Mouse (Mus musculus): ENCODE measurements at regions not wholly inside any gene's neighbourhood (a gene's known extent, or its start where the extent isn't known, plus 50 kb on each side); places are given as distances from the start of the nearest gene placed in this dataset.
"Not testable (repeated sequence)": the region's sequence is repeated elsewhere in the genome, so short reads cannot be mapped to it uniquely, and the experiment has no call there.

DNA sequence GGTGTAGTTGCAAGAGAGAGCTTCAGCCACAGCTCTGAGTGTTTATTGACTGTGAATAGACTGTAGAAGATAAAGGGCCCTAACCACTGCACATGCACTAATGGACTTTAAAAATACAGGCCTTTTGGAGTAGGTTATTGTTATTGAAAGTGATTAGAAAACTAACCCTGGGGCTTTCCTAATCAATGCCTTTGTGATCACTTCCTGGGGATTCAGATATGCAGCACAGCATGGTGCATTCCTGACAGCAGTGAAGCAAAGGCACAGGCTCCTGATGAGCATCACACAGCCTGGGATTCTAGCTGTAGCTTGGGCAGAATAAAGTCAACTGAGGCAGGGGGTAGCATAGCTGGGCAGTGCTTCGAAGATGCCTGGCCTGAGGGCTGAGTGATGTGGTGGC lies 87.3 kb downstream of the Gm11077 start:
- no peak for DNase-seq (ENCODE audit: low spot score in 2 of 2)

- no peak for DNase-seq (ENCODE audit: low spot score in 2 of 2)
Observed at GRCm38 (mm10) chr6:140816831-140817230, 87.7 kb downstream of the Gm11077 start.

DNA sequence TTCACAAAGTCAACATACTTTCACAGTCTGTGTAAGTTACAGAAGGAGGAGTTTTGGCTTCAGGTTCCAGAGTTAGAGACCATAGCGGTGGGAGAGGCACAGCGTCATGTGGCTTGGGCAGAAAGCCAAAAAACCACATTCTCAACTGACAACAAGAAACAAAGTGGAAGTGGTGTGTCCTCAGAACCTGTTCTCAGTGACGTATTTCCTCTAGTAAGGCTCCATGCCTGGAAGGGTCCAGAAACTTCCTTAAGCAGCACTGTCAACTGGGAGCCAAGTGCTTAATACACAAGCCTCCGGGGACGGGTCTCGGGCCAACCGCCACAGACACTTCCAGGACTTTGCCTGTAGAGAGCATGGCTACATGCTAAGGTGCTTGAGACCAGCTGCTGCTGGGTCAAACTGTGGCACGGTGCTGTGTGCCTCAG lies 90.4 kb downstream of the Gm11077 start:
- DNase-seq (ENCODE audit: low spot score in 2 of 2) = no peak

DNA sequence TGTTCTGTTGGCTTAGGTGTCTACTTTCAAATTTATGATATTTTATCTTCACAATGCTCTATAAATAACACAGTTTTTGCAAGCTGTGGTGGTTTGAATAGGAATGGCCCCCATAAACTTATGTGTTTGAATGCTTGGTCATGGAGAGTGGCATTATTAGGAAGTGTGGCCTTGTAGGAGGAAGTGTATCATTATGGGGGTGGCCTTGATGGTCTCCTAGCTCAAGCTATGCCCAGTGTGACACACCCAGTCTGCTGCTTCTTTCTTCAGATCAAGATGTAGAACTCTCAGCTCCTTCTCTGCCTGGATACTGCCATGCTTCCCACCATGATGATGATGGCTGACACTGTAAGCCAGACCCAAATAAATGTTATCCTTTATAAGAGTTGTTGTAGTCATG lies 97.4 kb downstream of the Gm11077 start:
- no peak for DNase-seq (ENCODE audit: low spot score in 2 of 2)

- no peak for DNase-seq (ENCODE audit: low spot score in 2 of 2)
Observed at GRCm38 (mm10) chr6:140827651-140828050, 98.6 kb downstream of the Gm11077 start.

DNA sequence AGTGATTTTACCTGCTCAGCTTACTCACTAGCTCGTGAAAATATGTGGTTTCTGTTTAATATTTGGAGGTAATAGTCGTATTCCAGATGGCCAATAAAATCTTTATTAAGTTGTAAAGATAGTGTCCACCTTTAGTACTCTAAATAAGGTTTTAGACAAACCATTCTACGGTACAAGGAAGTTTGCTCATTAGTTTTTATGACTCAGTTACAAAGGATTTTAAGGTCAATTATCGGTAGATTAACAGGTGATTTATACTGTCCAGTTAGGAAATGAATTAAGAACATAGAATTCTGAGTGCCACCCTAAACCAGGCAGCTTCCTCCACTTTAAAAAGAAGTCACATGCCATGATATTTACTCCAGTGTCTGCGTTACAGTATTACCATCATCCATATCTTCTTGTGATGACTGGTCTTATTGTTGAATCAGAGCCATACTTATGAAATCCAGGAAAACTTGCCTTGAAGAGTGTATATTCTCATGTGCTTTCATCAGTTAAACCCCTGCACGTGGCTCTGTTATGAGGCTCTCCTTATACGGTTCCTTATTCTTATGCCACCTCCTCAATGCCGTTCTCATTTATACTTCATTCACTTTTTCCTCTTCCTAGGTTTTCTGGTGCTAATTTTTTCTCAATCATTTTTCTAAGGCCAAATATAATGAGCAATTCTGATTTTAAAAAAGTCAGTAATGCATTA lies 114.4 kb downstream of the Gm11077 start:
- DNase-seq (ENCODE audit: low spot score in 2 of 2) = no peak

- DNase-seq (ENCODE audit: low spot score in 2 of 2) = no peak
Observed at GRCm38 (mm10) chr6:140847165-140847564, 118.1 kb downstream of the Gm11077 start.

- no peak for DNase-seq (ENCODE audit: low spot score in 2 of 2)
Observed at GRCm38 (mm10) chr6:140852420-140852819, 123.3 kb downstream of the Gm11077 start.

- peak; percentile 80 to 84 for DNase-seq (ENCODE audit: low spot score in 2 of 2)
Observed at GRCm38 (mm10) chr6:140853508-140853907, 124.4 kb downstream of the Gm11077 start.

- no peak for DNase-seq (ENCODE audit: low spot score in 2 of 2)
Observed at GRCm38 (mm10) chr6:140854691-140855090, 125.6 kb downstream of the Gm11077 start.

DNA sequence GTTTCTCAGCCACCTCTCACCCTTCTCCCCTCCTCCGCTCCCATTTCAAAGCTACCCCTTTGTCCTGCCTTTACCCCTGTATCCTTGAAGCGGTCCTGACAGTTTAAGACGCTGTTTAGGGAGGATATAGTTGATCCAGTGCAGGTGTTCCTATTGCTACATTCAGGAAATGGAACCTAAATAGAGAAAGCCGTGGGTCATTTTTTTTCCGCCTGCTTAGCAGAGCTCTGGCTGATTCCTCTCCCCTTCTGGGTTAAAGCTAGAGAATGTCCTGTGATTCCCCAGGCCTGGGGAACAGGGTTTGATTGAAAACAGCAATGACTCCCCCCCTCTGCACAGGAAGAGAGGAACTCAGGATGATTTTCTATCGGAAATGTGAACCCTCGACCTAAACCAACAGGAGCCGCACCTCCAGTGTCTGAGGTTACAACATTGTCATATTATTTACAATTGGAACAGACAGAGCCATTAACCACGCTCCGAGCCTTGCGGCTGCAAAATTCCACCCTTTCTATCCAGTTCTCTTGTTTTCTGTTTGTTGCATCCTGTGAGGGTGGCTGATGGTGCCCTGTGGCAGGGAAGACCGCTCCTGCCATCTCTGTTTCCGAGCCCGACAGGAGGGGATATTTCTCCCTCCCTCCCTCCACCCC lies 127.5 kb downstream of the Gm11077 start:
- DNase-seq (ENCODE audit: low spot score in 2 of 2) = no peak

GRCm38 (mm10) chr6:140857118-140857746 lies 128.1 kb downstream of the Gm11077 start:
- DNase-seq (ENCODE audit: low spot score in 2 of 2) = peak; percentile 27 to 28

DNA sequence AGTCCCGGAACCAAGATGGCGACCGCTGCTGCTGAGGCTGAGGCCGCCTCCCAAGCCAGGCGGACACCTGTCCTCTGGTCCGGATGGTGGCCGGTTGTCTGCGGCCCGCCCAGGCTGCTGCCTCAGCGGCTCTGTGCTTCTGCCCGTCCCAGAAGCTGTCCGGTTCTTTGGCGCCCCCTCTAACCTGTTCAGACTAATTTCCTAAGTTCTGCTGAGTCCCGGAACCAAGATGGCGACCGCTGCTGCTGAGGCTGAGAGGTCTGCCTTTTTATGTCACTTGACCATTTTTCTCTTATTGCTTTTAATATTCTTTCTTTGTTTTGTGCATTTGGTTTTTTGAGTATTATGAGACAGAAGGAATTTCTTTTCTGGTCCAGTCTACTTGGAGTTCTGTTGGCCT lies 140.4 kb downstream of the Gm11077 start:
- not testable (repeated sequence) for DNase-seq (ENCODE audit: low spot score in 2 of 2)

- DNase-seq (ENCODE audit: low spot score in 2 of 2) = no peak
Observed at GRCm38 (mm10) chr6:140874831-140875230, 145.7 kb downstream of the Gm11077 start.

GRCm38 (mm10) chr6:140883651-140884050 lies 154.6 kb downstream of the Gm11077 start:
- DNase-seq (ENCODE audit: low spot score in 2 of 2) = no peak

DNA sequence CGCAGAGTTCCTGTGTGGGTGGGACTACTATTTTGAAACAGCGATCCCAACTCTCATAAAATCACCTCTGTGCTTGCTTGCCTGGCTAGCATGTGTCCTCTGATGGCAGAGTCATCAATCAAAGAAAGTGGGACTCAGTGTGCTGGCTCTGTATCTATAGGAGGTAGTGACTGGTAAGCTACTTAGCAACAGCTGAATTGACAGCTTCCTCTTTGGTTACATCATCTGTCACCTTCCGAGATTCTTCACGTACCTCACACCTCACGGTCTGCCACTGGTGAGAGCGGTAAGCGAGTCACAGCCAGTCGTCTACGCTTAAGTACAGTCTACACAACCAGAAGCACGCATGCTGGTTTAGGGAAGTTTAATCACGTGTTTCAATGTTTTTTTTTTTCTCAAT lies 159.5 kb downstream of the Gm11077 start:
- no peak for DNase-seq (ENCODE audit: low spot score in 2 of 2)

- DNase-seq (ENCODE audit: low spot score in 2 of 2) = no peak
Observed at GRCm38 (mm10) chr6:140890060-140890459, 161.0 kb downstream of the Gm11077 start.

GRCm38 (mm10) chr6:140890591-140890990 lies 161.5 kb downstream of the Gm11077 start:
- DNase-seq (ENCODE audit: low spot score in 2 of 2) = no peak

DNA sequence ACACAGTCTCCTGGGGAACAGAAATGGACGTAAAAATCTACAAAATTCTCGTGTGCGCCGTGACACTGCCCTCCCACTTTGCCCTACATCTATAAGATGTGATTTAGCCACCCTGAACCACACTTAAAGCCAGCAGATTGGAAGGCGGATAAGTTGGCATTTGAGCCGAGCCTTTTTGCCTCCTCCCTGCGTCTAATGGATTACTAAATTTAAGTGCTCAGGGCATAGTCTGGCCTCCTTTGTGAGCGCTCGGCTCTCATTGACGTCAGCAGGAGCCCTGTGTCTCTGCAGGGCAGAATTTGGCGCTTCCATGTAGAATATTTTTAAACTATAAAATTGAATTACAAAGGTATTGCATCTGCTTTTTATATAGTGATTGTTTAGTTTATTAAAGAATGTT lies 165.4 kb downstream of the Gm11077 start:
- no peak for DNase-seq (ENCODE audit: low spot score in 2 of 2)

- no peak for DNase-seq (ENCODE audit: low spot score in 2 of 2)
Observed at GRCm38 (mm10) chr6:140895441-140895840, 166.4 kb downstream of the Gm11077 start.

GRCm38 (mm10) chr6:140897111-140897510 lies 168.0 kb downstream of the Gm11077 start:
- no peak for DNase-seq (ENCODE audit: low spot score in 2 of 2)

DNA sequence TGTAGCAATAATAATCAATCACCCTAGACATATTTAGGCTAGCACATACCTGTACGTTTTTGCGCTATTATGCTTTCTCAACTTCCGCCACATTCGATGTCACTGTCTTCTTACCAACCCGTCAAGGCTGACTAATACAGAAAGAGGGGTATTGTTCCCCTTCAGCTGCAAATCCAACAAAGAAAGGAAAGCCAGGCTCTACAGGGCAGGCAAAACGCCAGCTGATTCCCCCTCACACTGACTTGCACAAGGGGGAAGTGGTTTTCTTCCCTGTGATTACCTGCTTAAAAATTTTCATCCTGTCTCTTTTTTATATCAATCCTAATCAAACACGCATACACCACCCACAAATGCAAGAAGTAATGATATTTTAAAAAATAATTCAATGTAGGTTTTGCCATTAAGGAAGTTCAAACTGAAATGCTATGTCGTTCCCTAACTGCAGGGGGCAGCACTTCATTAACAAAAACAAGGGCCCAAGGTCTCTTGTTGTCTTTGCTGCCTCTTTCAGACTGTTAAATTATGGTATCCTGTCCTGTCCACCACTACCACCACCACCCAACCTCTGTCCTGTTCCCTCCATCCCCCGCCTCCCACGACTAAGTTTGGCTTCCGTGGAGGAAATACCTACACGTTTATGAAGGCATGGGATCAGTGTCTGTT lies 195.4 kb downstream of the Gm11077 start:
- DNase-seq (ENCODE audit: low spot score in 2 of 2) = peak; percentile 50 to 67

Data from layer of hippocampus, postnatal 10 days (tissue).